Mouse (Mus musculus): ENCODE data around the gene Pgm2.

Gene Pgm2

GRCm38 (mm10) chr5:64092748-64093292, at the start of gene Pgm2:
Gene Pgm2 (plus strand): TSS chr5:64092950.
- DNase-seq (ENCODE audit: low spot score in 2 of 2), result peak; percentile 86 to 87

GRCm38 (mm10) chr5:64043694-64044453, 48.9 kb upstream of the Pgm2 start:
- no peak for DNase-seq (ENCODE audit: low spot score in 2 of 2)

DNA sequence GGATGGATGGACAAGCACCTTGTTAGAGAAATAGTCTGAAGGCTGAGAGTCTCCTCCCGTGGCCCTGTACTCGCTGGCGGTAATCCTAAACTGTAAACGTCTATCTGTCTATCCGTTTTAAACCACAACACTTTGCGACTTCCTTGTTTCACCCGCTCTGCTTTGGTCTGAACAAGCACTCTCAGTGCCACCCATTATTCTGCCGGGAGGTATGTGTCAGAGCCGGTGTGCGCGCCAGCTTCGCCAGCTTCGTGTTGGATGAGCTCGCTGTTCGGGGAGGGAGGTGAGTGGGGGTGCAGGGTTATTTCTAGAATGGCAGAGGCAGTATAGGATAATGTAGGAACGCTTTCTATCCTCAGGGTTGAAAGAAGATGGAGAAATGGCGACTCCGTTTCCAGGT, 48.0 kb upstream of the Pgm2 start:
- peak in 1 of 2 experiments; percentile 52 for DNase-seq (ENCODE audit: low spot score in 2 of 2)

- peak; percentile 64 to 68 for DNase-seq (ENCODE audit: low spot score in 2 of 2)
Observed at GRCm38 (mm10) chr5:64045502-64045901, 47.2 kb upstream of the Pgm2 start.

- DNase-seq (ENCODE audit: low spot score in 2 of 2), result no peak
Observed at GRCm38 (mm10) chr5:64046995-64047394, 45.8 kb upstream of the Pgm2 start.

DNA sequence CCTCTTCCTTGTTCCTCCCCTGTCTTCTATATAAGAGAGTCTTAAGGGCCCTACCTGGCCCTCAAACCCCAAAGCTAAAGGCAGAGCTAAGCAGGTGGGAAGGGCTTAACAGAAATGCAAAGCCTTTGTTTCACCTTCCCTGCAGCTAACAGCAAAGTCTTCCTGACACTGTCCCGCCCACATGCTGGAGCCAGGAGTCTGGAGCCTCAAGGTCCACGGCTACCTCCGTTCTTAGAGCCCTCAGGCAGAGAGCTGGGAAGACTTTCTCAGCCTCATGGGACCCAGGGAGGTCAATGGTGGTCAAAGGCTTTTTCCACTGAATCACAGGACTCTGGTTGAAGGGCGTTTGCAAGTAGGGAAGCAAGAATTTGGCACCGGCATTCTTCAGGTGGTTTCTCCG, 44.8 kb upstream of the Pgm2 start:
- DNase-seq (ENCODE audit: low spot score in 2 of 2), result no peak

DNA sequence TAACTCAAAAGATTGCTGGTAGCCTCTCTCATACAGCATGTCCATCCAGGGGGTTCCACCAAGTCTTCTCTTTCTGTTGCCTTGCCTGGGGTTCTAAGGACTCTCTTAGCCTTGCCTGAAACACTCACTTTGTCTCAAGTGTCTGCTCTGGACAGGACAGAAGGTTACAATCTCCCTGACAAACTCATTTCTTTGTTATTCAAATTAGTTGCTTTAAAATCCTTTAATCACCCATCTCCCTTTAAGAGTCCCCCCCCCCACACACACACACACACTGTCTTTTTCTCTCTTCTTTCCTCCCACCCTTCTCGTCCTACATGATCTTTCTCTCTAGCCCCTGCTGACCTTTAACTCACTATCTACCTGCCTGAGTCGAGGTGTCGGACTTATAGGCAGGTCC, 44.1 kb upstream of the Pgm2 start:
- DNase-seq (ENCODE audit: low spot score in 2 of 2), result no peak

GRCm38 (mm10) chr5:64049256-64049655, 43.5 kb upstream of the Pgm2 start:
- no peak for DNase-seq (ENCODE audit: low spot score in 2 of 2)

GRCm38 (mm10) chr5:64053010-64053409, 39.7 kb upstream of the Pgm2 start:
- no peak for DNase-seq (ENCODE audit: low spot score in 2 of 2)

DNA sequence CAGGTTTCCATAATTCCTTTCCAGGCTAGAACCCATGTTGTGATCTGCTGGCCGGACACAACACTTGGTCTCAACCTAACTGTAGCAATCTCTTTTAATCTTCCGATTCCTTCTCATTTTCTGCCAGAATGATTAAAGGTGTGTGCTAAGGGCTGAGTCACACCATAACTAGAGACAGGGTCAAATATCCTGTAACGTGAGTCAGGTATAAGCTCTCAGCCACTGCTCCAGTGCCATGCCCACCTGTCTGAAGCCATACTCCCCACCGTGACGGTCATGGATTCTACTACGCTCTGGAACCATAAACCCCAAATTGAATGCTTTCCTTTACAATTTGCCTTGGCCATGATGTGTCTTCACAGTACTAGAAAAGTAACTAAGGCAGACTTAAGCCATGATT, 36.5 kb upstream of the Pgm2 start:
- no peak for DNase-seq (ENCODE audit: low spot score in 2 of 2)

DNA sequence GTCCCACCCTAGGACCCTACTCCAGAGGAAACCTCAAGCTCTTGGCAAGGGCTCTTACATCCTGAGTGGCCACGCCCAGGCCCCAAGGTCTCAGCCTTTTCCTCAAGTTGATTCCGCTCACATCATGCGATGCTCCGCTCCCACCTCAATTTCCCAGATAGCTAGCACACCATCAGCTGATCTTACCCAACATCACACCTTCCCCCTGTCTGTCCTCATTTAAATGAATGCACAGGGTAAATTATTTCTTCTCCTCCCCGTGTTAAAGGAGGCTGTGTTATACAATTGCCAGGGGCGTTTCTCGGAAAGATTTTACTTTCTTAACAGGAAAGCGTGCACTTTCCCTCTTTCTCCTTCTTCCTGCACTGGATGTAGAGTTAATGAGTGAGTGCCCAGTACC, 31.9 kb upstream of the Pgm2 start:
- DNase-seq (ENCODE audit: low spot score in 2 of 2), result no peak

DNA sequence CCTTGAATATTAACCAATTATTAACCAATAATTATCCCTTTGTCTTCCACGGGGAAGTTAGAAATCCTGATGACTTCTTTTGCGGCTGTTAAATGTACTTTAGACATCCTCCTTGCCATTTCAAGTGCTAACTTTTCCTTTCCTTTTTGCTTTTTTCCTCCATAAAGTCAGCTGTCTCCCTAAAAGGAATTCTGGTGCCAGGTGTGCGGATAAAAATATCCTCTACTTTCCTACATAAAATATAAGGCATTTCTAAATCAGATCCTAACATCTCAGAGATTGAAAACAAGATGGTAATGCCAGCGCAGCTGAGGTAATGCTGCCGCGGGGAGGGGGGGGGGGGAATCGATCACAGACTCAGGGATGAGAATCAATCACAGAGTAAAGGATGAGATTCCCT, 31.1 kb upstream of the Pgm2 start:
- DNase-seq (ENCODE audit: low spot score in 2 of 2), result no peak

GRCm38 (mm10) chr5:64062882-64063621, 29.7 kb upstream of the Pgm2 start:
- DNase-seq (ENCODE audit: low spot score in 2 of 2), result no peak

DNA sequence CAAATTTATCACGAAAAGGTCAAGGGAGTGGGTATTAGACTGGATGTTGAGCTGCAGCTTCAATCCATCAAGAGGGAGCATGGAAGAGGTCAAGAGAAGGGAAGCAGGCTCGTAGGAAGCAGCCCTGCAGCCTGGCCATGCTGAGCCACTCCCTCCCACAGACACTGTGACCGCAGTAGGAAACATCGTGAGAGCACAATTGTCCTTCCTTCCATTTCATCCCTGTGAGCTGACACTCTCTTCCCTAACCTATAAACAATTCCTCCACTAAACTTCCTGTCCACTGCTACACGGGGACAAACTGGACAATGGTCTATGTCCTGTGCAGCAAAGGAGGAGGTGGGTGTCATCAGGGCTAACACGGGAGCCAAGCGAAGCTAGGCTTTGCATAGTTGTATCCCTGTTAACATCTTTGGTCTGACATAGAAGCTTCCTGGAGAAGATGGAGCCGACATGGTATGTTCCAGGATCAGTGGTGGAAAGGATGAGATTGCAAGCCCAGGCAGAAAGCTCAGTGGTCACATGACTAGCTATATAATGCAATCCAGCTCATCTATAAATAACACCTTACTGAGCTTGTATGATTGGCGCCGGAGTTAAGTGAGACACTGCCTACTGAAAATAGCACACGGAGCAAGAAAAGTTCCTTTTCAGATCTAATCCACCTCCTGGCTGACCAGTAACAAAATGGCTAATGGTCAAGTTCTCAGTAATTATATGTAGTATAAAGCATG, 29.0 kb upstream of the Pgm2 start:
- DNase-seq (ENCODE audit: low spot score in 2 of 2), result peak; percentile 32 to 62

DNA sequence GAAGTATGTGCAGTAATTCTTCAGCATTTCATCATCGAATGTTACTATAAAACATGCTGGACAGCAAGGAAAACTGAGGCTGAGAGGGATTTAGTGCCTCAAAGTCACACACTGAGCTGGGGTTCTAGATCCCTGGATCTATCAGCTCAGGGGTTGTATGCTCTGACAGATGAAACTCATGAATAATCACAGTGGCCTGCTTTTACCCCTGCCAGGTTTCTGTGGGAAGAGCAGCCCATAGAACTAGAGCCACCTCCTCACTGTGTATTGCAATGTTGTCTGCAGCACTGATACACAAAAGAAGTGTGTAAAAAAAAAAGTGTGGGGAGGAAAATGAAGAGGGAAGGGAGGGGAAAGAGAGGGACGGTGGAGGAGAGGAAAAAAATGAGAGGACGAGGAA, 28.3 kb upstream of the Pgm2 start:
- no peak for DNase-seq (ENCODE audit: low spot score in 2 of 2)

DNA sequence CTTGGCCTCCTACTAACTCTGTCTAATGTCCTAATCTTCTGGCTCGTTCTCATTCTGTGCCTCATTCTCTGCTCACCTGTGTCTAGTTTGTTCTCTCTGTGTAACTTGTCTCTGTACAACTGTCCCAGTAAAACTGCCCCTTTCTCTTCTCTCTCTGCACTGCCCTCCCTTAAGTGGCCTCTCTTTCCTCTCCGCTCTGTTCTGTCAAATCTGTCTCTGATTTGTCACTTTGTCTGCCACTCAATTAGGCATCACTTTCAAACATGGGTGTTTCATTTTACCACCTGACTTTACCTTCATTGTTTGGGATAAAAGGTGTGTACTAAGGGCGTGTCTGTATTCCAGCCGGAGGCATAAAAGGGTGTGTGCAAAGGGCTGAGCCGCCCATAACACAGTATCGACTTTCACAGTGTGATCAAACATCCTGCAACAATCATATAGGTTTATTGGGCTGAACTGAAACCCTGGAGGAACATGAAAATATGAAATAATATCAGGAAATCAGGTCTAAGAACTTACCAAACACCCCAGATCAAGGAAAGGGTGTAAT, 27.2 kb upstream of the Pgm2 start:
- DNase-seq (ENCODE audit: low spot score in 2 of 2), result no peak

DNA sequence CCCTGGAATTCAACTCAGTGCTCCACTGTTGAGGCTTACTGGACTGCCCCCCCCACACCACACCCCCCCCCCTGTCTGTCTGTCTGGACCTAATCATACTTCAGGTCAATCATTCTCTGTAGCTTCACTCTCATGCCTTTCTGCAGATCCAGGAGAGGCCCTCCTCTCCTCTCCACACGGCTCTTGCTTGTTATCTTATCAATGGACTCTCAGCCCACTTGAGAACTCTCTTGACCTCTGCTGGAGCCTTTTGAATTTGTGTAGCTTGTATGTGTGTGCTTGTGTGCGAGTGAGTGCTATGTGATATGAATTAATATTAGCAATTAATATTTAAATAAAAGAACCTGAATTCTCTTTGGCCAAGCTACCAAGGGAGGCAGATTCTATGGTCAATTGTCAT, 26.6 kb upstream of the Pgm2 start:
- no peak for DNase-seq (ENCODE audit: low spot score in 2 of 2)

DNA sequence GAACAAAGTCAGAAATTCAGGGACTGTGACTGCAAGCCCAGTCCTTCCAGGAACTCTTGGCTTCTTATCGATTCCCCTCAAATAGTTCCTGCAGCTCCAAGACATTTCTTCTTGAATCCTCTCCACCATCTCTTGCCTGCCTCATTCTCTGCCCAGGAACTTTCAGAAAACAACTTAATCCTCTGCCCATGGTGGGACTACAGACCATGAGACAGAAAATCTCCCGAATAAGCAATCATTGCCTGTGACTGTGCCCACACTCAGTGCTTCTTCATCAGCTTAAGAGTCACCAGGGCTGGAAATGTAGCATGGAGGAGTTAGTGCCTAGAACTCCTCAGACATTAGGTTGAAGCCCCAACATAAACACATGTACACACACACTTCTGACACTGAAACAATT, 25.2 kb upstream of the Pgm2 start:
- DNase-seq (ENCODE audit: low spot score in 2 of 2), result no peak

- DNase-seq (ENCODE audit: low spot score in 2 of 2), result peak; percentile 53 to 55
Observed at GRCm38 (mm10) chr5:64070081-64070673, 22.6 kb upstream of the Pgm2 start.

- DNase-seq (ENCODE audit: low spot score in 2 of 2), result no peak
Observed at GRCm38 (mm10) chr5:64070742-64071476, 21.8 kb upstream of the Pgm2 start.

DNA sequence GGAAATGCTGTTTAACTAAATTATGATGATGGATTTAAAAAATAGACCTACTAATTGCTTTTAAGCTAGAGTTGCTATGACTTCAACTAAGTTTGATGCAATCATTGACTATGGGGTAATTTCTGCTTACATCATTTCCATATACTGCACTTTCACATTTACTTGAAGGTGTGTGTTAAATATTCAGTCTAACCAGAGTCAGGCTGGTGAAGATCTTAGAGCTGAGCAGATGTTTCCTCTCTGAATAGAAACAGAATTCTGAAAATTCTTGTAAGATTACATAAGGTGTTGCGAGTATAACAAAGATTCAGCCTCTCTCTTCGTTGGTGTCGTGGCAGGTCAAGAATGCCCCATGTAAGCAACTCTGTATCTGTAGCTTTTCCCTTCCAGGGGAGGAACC, 18.3 kb upstream of the Pgm2 start:
- DNase-seq (ENCODE audit: low spot score in 2 of 2), result no peak

Data from right cerebral cortex, postnatal 10 days (tissue).